Mouse (Mus musculus) embryonic fibroblast, embryonic 13.5 days (primary cell): ENCODE data around the gene Ptpn7.

Experiments
- CTCF ChIP-seq: IDR thresholded peaks from 2 replicates; pipeline ENCODE4 v1.5.1; 2011; ENCODE audit warnings: mild to moderate bottlenecking, control low read depth, low read length, moderate library complexity, borderline replicate concordance; ENCODE audit not compliant: insufficient read depth
- POLR2A ChIP-seq: IDR thresholded peaks from 2 replicates; pipeline ENCODE4 v1.6.1; 2011; ENCODE audit warnings: low read depth, mild to moderate bottlenecking, control low read depth, low read length, moderate library complexity

GRCm38 (mm10) chr1:135169556-135170224 is 37.2 kb downstream of the Ptpn7 start:
- TF ChIP-seq CTCF: no peak
- no peak for TF ChIP-seq POLR2A
